Mouse (Mus musculus) hindbrain, embryonic 10.5 days (tissue): ENCODE data around the gene Mcam. TPM values are rescaled to one million over a fixed set of nuclear protein-coding genes. Genes with fewer than 3 reads are reported as not detected.

Experiments used
- DNase-seq: peaks from one replicate; pipeline ENCODE4 v3.0.0-alpha.2; 2017; ENCODE audit warnings: low spot score
- H3K27ac ChIP-seq: fragments of 300-500 bp; sonication (generic); 2 replicates; pipeline ENCODE4 v1.5.1; 2016; ENCODE audit warnings: mild to moderate bottlenecking, moderate library complexity
- H3K27me3 ChIP-seq: fragments of 300-500 bp; sonication (generic); 2 replicates; pipeline ENCODE4 v1.6.1; 2016; ENCODE audit warnings: mild to moderate bottlenecking; ENCODE audit not compliant: poor library complexity, insufficient read depth, severe bottlenecking
- H3K36me3 ChIP-seq: fragments of 300-500 bp; sonication (generic); 2 replicates; pipeline ENCODE4 v1.6.1; 2016; ENCODE audit warnings: mild to moderate bottlenecking, moderate library complexity
- H3K4me1 ChIP-seq: fragments of 300-500 bp; sonication (generic); replicated peaks from 2 replicates; pipeline ENCODE4 v1.6.1; 2016; ENCODE audit warnings: mild to moderate bottlenecking
- H3K4me3 ChIP-seq: fragments of 300-500 bp; sonication (generic); 2 replicates; pipeline ENCODE4 v1.5.1; 2016; ENCODE audit warnings: mild to moderate bottlenecking, moderate library complexity
- H3K9me3 ChIP-seq: fragments of 300-500 bp; sonication (generic); 2 replicates; pipeline ENCODE4 v1.6.1; 2016; ENCODE audit warnings: mild to moderate bottlenecking, moderate library complexity
- WGBS: fragments of 180-500 bp; shearing (Covaris S2); methylation state at CpG from one replicate; pipeline ENCODE4 v1.1.7; 2016; 5-methylcytosine and 5-hydroxymethylcytosine counted together
- polyA plus RNA-seq: library from polyadenylated mRNA; unstranded; fragments of >200 nt; fragmentation: Nextera tagmentation; extraction: Ambion mirVana; gene quantifications from 2 replicates; pipeline ENCODE4 v1.2.1, GENCODE M21; 2016

Gene Mcam
- polyA plus RNA-seq, 1 experiment from 2014 or later, result 10.8 TPM

DNA sequence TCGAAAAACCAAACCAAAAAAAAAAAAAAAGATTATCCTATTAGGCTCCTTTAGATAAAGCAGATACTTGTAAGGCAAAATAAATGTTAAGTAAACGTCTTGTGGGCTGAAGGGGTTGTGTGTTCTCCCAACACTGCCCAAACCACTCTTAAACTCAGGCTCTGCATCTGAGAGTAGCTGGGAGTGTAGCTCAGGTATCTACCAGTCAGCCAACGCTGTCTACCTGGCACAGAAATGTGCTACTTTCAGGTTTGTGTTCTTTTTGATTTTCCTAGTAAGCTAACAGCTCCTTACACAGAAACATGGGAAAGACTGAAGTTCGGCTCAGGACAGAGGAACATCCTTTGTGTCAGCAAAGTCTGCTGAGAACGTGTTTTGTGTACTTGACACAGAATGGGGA is 2.1 kb upstream of the Mcam start:
- H3K27ac ChIP-seq, result 0 out of 2 replicates have a peak overlapping the region, but pooled peaks have one; percentile 5
- no peaks in the 10 kb centered on the region for H3K36me3 ChIP-seq
- H3K27me3 ChIP-seq, result peaks cover 82% of the 10 kb centered on the region
- peaks cover 67% of the 10 kb centered on the region for H3K4me1 ChIP-seq
- WGBS, result 64% methylated on average over 5 of the region's 5 CpGs
- no peak for DNase-seq
- H3K4me3 ChIP-seq, result no peak overlapping the region
- no peaks in the 10 kb centered on the region for H3K9me3 ChIP-seq

DNA sequence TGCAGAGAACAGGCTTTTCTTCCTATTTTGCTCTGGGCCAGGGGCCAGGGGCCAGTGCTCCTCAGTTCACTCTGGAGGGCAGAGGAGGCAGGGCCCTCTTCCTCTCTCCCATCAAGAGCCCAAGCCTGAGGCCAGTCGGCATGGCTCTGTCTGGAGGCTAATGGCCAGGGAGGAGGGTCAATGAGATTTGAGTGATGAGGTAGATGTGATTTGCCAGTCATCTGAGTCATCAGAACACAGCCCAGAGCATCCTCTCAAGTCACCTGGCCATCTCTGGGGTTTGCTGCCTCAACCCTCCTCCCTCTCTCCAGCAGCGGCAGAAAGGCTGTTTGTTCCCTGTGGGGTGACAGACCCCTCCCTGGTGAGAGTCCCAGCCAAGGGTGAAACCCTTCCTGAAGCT is 982 bp upstream of the Mcam start:
- Histone ChIP-seq H3K4me3 (peak overlapping the region; percentile 61), H3K36me3 (no peaks in the 10 kb centered on the region), H3K27me3 (peaks cover 80% of the 10 kb centered on the region), H3K4me1 (peaks cover 67% of the 10 kb centered on the region), H3K27ac (peak overlapping the region; percentile 64), H3K9me3 (no peaks in the 10 kb centered on the region)
- WGBS, result 21% methylated on average over 2 of the region's 2 CpGs
- no peak for DNase-seq

DNA sequence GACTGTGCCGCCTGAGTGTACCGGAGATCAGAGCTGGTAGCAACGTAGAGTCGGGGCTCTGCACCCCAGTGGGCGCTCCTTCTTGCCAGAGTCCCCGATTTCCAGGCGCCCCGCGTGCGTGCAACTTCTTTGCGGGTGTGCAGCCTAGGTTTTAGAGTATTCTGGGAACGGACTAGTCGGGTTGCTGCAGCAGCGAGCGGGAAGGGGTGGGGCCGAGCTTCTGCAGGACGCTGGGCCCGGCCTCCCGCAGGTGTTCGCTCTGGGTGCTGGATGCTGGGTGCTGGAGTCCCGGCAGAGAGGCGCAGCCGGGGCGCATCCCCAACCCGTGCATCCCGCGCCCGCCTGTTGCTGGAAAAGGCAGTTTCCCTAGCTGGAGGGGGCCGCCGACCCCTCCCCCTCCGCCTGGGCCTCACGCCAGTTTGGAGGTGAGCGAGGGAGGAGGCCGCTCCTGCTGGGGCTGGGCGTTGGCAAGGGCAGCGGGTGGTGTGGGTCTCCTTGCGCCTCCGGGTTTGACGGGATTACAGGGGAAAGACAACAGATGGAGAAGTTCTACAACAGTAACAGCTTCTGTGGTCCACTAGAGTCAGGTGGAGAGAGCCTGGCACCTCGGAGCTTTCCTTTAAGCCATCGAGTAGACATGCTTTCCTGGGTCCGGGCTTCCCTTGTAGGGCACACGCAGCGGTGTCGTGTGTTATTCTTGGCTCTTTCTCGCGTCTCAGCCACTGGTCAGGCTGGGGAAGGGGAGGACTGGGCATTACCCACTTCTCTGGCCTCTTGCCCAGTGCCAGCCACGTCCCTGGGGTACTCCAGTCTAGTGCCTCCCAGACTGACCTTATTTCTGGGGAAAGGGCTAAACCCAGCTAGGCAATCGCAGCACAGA is 822 bp downstream of the Mcam start:
- Histone ChIP-seq H3K36me3 (peaks cover 10% of the 10 kb centered on the region; the same call in 1 of the 2 replicates), H3K27ac (peak overlapping the region; percentile 79), H3K9me3 (no peaks in the 10 kb centered on the region), H3K4me1 (peaks cover 67% of the 10 kb centered on the region), H3K27me3 (peaks cover 66% of the 10 kb centered on the region), H3K4me3 (peak overlapping the region; percentile 61)
- peak; percentile 33 for DNase-seq
- 3% methylated on average over 49 of the region's 49 CpGs for WGBS

DNA sequence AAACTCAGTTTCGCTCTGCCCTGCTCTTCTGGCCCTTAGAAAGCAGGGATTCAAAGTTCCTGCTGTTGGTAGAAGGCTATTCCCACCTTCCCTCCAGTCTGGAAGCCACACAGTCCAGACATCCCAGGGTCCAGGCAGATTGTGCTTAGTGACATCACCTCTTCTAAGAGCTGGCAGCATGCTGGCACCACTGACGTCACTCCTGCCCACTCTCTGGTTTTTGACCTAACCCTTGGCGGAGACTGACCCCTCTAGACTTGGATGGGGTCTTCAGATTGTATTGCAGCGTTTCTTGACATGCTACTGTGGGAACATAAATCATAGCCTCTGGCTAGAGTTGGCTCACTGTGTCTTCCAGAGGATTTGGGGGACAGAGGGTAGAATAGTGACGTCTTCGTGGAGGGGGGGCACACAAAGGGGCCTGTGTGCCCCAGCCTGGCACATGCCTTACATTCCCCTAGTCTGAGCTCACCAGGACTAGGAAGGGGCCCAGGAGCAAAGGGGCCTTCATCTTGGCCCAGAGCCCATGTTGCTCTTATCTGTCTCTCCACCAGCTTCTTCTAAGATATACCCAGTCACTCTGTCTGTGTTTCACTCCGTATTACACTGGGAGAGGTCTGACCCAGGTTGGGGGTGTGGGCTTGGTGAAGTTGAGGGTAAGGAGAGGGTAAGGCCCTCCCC is 1.6 kb downstream of the Mcam start:
- peak overlapping the region; percentile 61 for H3K4me3 ChIP-seq
- H3K27ac ChIP-seq, result no peak overlapping the region
- peaks cover 63% of the 10 kb centered on the region for H3K27me3 ChIP-seq
- peaks cover 18% of the 10 kb centered on the region; the same call in 1 of the 2 replicates for H3K36me3 ChIP-seq
- DNase-seq, result no peak
- no peaks in the 10 kb centered on the region for H3K9me3 ChIP-seq
- H3K4me1 ChIP-seq, result peaks cover 67% of the 10 kb centered on the region
- 66% methylated on average over 7 of the region's 7 CpGs for WGBS

DNA sequence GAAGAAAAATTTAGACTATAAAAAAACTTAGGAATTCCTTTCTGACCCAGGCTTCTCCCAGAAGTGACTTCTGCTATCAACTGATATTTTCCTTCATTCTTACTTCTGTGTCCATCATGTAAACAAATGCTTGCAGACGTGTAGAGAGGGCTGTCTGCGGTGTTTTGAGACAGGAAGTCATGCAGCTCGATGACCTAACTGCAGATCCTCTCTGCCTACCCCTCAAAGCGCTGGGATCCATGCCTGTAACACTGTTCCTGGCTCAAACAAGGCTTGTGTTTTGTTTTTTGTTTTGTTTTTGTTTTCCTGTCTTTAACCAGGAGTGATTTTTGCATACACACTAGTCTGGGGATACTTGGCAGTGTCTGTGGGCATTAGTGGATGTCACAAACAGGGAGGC is 3.6 kb downstream of the Mcam start:
- DNase-seq, result no peak
- Histone ChIP-seq H3K27me3 (peaks cover 43% of the 10 kb centered on the region), H3K36me3 (peaks cover 34% of the 10 kb centered on the region), H3K9me3 (no peaks in the 10 kb centered on the region), H3K27ac (no peak overlapping the region), H3K4me3 (no peak overlapping the region), H3K4me1 (peaks cover 56% of the 10 kb centered on the region)
- 77% methylated on average over 4 of the region's 4 CpGs for WGBS

DNA sequence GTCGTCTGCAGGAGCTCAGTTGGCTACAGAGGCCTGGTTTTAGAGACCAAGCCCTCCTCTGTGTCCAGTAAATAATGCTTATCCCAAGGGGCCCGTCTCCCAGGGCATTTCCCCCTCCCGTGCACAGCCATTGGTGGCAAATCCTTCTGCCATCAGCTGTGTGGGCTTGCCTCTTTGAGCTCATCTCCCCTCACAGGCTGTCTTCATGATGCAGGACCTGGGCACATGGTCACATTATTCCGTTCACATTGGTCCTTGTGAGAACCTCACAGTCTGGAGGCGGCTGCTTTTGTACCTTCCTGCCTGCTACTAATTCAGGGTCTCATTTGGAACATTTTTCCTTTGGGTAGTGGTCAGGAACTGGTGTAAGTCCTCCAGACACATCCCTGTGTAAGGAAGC is 7.7 kb downstream of the Mcam start:
- DNase-seq, result no peak
- WGBS, result 66% methylated on average over 5 of the region's 5 CpGs
- H3K27ac ChIP-seq, result no peak overlapping the region
- H3K4me3 ChIP-seq, result no peak overlapping the region
- peaks cover 37% of the 10 kb centered on the region for H3K4me1 ChIP-seq
- H3K36me3 ChIP-seq, result peaks cover 64% of the 10 kb centered on the region
- H3K9me3 ChIP-seq, result no peaks in the 10 kb centered on the region
- H3K27me3 ChIP-seq, result peaks cover 2% of the 10 kb centered on the region

DNA sequence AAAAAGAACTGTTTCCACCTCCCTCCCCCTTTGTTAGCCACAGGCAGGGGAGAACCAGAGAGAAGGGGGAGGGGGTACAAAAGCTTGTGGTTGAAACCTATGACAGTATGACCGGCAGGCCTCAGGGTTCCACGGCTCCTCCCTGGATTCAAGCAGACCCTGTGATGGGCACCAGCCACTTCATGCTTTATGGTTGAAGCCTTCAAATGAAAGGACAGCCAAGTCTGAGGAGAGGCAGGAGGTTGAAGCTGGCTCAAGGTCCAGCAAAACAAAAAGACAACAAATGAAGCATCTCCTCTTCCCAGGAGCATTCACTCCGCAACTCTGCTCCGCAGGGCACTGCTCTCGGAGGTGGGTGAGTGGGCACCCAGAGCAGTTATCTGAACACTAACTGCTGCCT is 9.2 kb downstream of the Mcam start:
- H3K36me3 ChIP-seq, result peaks cover 68% of the 10 kb centered on the region

DNA sequence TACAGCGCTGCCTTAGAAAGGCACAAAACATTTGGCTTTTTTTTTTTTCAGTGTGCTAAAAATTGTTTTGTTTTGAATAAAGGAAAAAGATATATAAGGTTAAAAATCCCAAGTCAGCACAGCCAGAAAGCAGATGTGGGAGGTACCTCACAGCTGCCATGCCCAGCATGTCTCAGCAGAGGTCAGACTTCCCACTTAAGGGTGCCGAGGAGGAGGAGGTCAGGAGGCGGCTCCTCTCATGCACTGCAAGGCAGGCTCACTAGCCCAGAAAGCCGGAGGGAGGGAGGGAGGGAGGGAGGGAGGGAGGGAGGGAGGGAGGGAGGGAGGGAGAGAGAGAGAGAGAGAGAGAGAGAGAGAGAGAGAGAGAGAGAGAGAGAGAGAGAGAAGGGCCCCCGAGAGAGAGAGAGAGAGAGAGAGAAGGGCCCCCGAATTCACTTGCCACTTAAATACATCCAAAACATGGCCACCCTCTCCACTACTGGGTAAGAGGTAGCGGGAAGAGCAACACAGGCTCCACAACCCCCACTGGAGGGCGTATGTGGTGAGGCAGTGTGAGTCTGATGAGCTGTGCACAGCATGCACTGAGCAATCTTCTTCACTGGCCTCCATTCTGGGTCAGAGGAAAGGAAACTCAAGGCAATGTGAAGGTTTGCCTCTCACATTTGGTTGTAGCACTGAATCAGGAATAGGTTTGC is 9.9 kb downstream of the Mcam start:
- H3K27me3 ChIP-seq, result no peaks in the 10 kb centered on the region
- H3K4me3 ChIP-seq, result no peak overlapping the region
- DNase-seq, result no peak
- H3K4me1 ChIP-seq, result peaks cover 30% of the 10 kb centered on the region
- no peaks in the 10 kb centered on the region for H3K9me3 ChIP-seq
- WGBS, result 27% methylated on average over 7 of the region's 8 CpGs
- H3K36me3 ChIP-seq, result peaks cover 73% of the 10 kb centered on the region
- no peak overlapping the region for H3K27ac ChIP-seq

More for the DNA sequence above, 9.2 kb downstream of the Mcam start:
- Histone ChIP-seq H3K9me3 (no peaks in the 10 kb centered on the region), H3K27ac (no peak overlapping the region), H3K4me1 (peaks cover 37% of the 10 kb centered on the region), H3K27me3 (no peaks in the 10 kb centered on the region), H3K4me3 (no peak overlapping the region)
- 74% methylated on average over 5 of the region's 5 CpGs for WGBS
- no peak for DNase-seq

DNA sequence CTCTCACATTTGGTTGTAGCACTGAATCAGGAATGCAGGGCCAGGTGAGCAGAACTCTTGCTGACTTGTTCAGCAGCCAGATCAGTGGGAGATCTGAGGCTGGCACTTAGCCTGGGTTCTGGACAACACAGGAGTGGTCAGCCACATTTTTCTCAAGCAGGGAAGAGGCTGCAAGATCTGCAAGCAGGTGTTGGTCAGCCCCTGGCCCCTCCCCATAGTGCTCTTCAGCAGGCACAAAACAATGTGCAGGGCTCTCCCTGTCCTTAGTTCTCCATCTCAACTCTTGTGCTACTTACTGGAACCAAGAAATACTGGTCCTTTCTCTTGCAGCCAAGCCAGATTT is 10.4 kb downstream of the Mcam start:
- DNase-seq, result no peak
- H3K4me3 ChIP-seq, result no peak overlapping the region
- H3K4me1 ChIP-seq, result peaks cover 25% of the 10 kb centered on the region; the same call in 1 of the 2 replicates
- no peaks in the 10 kb centered on the region for H3K9me3 ChIP-seq
- no peak overlapping the region for H3K27ac ChIP-seq
- H3K27me3 ChIP-seq, result no peaks in the 10 kb centered on the region
- H3K36me3 ChIP-seq, result peaks cover 73% of the 10 kb centered on the region

DNA sequence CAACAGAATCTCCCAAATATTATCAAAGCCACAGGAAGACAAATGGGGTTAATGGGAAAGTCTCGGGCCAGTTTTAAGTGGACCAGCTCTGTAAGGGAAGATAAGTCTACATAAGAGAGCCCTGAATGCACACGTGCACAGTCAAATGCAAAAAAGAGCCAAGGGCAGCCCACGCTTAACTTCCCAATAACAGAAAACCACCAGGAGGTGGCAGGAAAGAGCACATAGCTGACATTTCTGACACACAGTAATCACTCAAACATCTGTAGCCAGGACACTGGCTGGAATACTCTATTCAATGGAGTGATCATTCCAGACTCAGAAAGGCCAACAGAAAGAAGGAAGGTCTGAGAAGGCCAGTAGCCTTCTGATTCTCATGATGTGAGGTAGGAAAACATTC is 13.0 kb downstream of the Mcam start:
- Histone ChIP-seq H3K27ac (no peak overlapping the region), H3K27me3 (no peaks in the 10 kb centered on the region), H3K36me3 (peaks cover 76% of the 10 kb centered on the region), H3K9me3 (no peaks in the 10 kb centered on the region), H3K4me3 (no peak overlapping the region), H3K4me1 (peaks cover 16% of the 10 kb centered on the region; the same call in 1 of the 2 replicates)
- 64% methylated on average over 3 of the region's 3 CpGs for WGBS
- no peak for DNase-seq

DNA sequence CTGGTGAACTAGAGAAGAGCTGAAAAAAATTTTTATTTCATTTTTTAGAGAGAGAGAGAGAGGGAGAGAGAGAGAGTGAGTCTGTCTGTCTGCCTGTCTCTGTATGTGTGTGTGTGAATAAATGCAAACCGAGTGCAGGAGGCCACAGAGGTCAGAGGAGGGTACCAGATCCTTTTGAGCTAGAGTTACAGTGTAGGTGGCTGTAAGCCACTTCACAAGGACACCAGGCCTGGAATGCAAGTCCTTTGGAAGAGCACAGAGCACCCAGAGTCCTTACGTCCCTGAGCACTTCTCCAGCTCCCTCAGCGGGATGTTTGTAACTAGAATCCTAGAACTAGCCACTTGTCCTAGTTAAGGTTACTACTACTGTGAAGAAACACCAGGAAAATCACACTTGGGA is 25.6 kb downstream of the Mcam start:
- Histone ChIP-seq H3K27me3 (no peaks in the 10 kb centered on the region), H3K36me3 (peaks cover 94% of the 10 kb centered on the region), H3K4me1 (no peaks in the 10 kb centered on the region), H3K27ac (no peak overlapping the region), H3K4me3 (no peak overlapping the region), H3K9me3 (no peaks in the 10 kb centered on the region)
- 87% methylated on average over 3 of the region's 3 CpGs for whole genome bisulfite sequencing
- no peak for DNase-seq

DNA sequence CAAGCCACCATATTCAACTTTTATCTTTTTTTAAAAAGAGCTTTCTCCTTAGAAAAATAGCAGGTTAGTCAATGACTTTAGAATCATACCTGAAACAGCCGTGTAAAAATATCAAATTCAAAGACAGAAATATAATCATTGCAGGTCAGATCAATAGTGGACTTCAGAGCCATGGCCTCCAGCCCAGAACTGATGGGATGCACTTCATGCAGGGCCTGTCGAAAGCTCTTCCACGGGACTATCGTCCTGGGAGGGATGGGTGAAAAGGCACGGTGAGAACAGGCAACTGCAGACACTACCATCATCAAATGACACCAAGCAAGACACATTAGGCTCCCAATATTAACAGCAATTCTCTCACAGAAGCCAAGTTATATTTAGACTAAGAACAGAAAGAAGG is 34.7 kb downstream of the Mcam start:
- H3K4me1 ChIP-seq, result no peaks in the 10 kb centered on the region
- no peak for DNase-seq
- H3K27ac ChIP-seq, result no peak overlapping the region
- H3K36me3 ChIP-seq, result peaks cover 86% of the 10 kb centered on the region
- 89% methylated on average over 5 of the region's 5 CpGs for WGBS
- H3K9me3 ChIP-seq, result no peaks in the 10 kb centered on the region
- H3K27me3 ChIP-seq, result no peaks in the 10 kb centered on the region
- no peak overlapping the region for H3K4me3 ChIP-seq

DNA sequence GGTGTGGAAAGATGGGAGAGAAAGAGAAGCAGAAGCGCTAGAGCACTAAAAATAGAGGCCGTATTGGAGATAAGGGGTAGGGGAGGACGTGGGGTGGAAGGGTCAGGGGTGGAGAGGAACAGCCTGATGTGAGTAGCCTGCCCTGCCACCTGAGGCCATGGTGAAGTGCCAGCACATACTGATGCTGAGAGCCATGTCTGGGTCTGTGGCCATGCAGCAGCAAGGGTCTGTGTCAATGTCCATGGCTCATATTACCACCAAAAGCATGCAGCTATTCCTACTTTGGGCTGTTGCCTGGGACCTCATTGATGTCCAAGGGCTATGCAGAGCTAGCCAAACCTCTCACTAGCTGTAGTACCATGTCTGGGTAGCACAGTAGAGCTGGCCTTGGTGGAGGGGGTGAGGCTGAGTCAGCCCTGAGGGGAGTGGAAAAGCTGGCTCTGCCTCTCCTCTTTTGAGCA is 36.5 kb downstream of the Mcam start:
- Histone ChIP-seq H3K4me1 (no peaks in the 10 kb centered on the region), H3K36me3 (peaks cover 68% of the 10 kb centered on the region), H3K27ac (no peak overlapping the region), H3K9me3 (no peaks in the 10 kb centered on the region), H3K4me3 (no peak overlapping the region), H3K27me3 (no peaks in the 10 kb centered on the region)
- 91% methylated on average over 3 of the region's 3 CpGs for WGBS
- DNase-seq, result no peak
